Mouse (Mus musculus) gastrocnemius, postnatal 10 days (tissue): ENCODE results near the gene St7. TPM values are rescaled to one million over a fixed set of nuclear protein-coding genes. Genes with fewer than 3 reads are reported as not detected.

ENCODE experiments used
- DNase-seq: peaks from one replicate; pipeline ENCODE4 v3.0.0; 2021; ENCODE audit warnings: mixed read lengths
- total RNA-seq, 2 experiments: library from RNA; stranded (reverse); gene quantifications; 2 replicates each; pipeline ENCODE4 v1.2.3; 2021

Gene St7
- total RNA-seq, 2 experiments from 2014 or later, result 15.2 to 15.4 TPM

DNA sequence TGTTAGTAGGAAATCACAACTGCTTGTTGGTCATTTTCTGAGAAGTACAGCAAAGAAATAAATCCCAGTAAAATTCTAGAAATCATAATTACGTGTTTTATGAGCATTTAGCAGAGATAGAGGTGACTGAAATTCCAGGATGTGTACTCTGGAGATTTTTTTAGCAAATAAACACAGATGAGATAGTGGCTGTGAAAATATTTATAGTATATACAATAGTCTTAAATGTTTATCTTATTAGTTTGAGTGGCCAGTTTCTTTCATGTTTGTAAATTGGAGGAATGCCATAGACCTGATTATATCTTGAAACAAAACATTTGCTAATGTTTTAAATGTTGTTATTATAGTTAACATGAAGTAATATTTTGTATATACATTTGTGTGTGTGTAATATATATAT is 205.8 kb downstream of the St7 start:
- no peak for DNase-seq

DNA sequence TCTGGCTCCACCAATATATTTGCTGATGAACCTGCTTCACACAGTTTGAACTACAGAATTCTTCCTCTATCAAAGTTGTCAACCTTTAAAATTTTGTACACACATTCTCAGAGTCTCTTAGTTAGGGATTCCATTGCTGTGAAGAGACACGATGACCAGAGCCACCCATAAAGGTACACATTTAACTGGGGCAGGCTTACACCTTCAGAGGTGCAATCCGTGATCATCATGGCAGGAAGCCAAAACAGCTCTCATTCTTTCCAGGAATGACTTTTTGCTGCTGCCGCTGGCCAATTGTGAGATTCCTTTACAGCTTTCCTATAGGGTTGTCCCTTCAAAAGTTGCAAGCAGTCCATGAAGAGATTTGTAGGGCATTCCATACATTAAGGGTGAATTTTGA is 210.6 kb downstream of the St7 start:
- no peak for DNase-seq

DNA sequence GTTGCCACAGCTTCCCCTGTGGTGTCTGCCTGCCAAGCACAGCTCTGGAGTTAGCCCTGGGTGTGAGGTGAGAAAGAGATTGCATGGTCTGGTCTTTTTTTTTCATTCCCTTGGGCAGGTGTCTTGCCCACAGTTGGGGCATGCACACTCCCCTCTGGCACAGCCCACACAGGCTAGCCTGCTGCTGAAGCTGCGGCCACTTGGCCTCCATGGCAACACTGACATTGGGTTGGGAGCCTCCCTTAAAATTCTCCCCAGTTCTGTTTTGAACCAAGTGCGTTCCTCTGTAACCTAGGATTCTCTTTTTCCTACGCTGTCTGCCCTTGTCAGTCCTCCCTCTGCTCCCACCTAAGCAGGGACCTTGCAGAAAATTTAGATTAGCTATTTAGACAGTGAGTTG is 213.0 kb downstream of the St7 start:
- no peak for DNase-seq

DNA sequence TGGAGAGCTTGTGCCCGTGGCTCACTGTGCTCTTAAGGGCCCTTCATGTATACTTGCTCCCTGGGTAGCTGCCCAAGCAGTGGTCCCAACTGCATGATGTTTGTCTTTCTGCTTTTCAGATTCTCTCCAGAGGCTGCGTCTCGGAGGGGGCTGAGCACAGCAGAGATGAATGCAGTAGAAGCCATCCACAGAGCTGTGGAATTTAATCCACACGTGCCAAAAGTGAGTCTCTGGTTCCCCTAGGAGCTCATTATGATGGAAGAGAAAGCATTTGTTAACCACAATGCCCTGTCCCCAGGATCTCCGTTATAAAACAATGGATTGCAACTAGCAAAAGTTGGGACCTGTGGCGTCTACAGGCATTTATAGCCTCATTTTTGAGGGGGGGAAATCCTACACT is 213.6 kb downstream of the St7 start:
- no peak for DNase-seq

DNA sequence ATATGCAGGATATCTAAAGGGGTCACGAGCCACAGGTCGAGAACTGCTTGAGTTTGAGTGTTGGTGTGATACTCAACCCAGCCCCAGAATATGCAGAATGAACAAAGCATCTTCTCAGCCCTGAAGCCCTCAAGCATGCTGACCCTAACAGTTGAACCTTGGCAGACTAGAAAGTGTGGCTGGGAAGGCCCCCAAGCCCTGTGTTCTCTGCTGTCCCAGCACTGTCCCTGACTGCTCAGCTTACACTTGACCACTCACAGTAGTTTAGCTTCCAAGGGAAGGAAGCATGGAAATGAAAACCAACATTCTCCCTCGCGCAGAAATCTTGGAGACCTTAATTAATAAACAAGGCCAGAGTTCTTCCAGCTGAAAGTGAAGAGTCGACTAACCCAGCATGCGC is 219.6 kb downstream of the St7 start:
- no peak for DNase-seq

DNA sequence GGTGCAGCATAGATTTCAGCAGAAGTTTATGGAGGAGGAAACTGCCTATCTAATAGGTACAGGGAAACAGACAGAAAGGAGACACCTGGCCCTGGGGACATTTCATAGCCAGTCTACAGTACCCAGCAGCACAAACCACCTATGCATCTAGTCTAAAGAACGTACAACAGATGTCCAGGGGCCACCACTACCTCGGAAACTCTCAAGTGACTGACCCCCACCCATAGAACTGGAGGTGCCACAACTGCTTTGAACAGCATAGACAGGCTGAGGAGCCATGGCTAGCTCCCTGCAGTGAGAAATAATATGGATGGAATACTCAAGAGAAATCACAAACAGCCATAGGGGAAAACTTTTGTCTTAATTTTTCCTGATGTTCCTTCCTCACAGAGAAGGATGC is 220.1 kb downstream of the St7 start:
- no peak for DNase-seq

DNA sequence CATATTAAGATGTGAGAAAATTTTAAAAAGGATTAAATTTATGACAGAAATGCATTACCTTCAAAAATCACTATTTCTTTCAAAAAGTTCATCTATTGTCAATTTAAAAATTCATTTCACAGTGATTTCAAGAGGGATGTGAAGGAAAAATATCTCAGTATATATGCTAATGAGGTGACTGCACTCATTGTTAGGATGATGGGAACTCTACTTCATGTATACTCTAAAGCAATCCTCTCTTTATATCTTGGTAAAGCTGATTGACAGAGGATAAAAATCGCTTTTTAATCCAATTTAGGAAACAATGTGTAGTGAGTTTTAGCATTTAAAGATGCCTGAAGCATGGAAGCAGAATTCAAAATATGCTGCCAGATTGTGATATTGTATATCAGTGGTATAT is 220.6 kb downstream of the St7 start:
- DNase-seq, result no peak

DNA sequence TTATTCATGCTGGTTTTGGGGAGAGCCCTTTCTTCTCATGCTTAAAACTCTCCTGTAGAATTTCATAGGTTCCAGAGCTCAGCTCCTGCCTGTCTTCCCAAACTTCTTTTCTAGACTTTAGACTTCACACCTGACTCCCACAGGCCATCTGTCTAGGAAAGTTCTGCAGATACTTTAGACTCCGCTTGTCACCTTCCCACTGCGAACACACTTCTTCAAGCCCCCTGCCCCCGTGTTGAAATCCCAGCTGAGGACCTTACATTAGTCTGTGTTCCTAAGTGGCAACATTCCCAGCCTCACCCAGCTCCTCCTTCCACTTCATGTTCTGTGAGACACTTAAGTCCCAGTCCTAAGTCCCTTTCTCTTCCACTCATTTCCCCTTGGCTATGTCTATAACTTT is 221.6 kb downstream of the St7 start:
- DNase-seq, result no peak

DNA sequence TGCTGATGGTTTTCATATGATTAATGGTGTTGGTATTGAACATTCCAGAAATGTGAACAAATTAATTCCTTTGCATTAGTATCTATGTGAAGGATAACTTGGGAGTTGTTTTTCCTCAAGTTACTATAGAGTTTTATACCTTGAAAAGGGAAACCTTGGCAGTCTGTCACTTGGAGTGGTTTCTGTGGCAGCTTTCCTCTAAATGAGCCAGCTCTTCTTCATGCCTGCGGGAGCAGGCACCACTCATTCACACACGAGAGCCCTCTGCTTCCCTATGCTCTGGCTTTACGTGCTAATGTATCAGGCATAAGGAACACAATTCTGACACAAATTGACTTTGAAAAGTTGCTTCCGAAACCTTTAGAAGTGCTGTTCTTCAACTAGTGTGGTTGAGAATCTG is 224.5 kb downstream of the St7 start:
- DNase-seq, result no peak

DNA sequence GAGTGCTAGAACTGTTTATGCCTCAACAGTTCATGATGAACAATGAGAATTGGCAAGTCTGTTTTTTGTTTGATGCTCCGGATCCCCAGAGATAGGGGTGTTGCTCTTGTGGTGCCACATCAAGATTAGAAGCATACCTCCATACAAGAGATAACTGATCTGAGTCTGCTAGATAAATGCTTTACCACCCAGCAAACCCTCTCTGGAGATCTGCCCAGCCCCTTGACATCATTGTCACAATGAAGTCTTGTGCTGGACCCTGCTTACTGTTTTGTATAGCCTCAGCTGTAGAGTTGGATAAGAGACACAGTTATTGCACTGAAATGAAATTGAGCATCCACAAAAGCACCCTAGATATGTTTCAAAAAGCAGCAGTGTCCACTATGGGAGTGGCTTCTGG is 229.4 kb downstream of the St7 start:
- DNase-seq, result no peak

DNA sequence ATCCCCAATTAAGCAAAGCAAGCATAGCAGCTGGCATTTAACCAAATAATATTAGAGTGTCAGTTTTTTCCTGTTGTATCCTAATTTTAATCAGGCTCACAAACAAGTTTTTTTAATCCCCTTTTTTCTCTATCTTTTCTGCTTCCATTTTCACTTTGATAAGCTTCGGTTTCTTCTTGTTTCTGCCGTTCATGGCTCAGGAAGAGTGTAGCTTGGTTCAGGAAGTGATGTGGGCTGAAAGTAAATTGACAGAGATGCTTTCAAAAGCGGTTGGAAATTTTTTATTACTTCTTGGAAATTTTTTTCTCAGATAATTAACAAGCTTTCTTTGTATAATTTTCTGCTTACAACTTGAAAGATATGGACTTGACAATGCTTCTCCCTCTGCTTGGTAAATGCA is 230.2 kb downstream of the St7 start:
- DNase-seq, result no peak

DNA sequence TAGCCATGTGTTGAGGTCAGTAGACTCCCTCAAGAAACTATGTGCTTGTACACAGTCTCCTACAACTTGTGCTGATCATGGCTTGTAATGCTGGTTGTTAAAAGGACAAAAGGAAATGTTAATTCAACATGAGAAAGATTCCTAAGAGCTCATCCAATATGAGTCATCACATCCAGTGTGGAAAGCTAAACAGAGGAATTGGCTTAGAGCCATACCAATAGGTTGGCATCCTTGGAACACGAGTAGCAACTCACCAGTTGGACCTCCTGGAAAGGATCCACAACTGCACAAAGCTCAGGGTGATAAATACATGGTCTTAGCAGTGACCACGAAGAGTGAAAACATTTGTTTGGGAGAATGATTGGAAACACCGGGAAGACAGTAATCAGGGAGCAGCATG is 230.6 kb downstream of the St7 start:
- no peak for DNase-seq

DNA sequence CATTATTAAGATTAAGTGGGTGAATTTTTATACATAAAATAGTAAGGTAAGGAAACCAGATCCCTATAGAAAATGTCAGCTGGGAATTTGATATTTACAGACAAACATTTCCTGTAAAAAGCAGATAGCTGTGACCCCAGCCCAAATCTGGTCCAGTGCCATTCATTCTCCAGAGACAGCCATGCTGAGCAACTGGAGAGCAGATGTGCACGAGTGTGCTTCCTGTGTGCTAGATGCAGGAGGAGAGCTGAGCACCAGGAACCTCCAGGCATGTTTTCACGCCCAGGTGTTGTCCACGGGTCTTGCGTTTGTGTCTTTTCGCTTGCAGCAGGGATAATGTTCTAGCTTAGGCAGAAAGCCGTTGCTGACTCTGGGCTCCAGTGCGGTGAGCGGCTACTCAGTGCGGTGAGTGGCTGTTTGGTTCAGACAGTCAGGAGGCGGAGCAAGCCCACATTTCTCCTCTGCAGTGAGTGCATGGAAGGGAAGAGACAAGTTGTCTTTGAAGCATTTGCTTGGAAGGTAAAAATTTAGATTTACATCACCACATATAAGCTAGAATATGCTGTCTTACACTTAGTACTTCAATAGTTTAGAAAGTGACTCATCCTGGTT is 231.3 kb downstream of the St7 start:
- DNase-seq, result no peak

DNA sequence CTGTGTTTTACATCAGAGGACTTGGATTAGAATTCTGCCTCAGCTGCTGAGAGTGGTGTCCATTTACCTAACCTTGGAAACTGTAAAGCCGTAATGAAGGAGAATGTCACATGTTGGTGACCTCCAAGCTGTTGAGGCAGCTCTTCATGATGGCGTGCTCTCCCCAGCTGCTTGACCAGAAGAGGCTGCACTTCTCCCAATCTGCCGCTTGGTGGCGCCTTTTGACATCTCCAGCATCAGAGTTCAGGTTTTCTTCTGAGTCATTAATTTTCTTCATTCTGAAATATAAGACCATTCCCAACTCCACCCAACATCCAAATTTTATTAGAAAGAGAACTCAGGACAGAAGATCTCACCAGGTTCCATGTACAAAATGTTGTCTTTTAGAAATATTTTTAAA is 232.5 kb downstream of the St7 start:
- no peak for DNase-seq

DNA sequence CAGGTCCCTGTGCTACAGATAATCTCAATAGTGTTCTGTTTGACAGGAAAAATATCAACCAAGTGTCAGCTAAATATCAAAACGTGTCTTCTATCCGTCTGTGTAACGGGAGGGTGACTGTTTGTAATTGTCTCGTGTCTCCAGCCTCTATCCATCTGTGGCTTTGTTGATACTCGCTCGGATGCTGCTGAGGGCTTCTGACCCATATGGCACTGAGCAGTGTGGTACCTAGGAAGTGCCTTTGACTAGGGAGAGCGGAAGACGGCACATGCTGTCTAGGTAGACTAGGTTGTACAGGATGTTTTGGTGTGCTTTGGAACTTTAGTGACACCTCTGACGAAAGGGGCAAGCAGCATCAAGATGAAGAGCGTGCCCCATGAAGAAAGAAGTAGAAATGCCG is 235.0 kb downstream of the St7 start:
- no peak for DNase-seq

DNA sequence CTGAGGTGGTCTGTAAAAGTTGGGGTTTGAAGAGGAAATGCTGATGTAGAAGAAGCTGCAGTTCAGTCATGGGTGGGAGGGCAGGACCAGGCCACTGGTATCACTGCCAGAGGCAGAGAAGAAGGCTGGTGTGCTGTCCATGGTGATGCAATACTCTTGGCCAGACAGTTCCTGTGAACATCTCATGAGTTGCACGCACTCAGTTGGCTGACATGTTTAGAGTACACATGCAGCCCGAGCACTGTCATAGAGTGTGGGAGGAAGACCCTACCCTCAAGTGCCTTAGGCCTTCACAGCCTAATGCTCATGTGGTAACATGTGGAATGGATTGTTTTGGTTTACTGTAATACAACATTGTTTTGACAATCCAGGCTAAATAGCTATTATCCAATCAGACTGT is 238.5 kb downstream of the St7 start:
- DNase-seq, result no peak

DNA sequence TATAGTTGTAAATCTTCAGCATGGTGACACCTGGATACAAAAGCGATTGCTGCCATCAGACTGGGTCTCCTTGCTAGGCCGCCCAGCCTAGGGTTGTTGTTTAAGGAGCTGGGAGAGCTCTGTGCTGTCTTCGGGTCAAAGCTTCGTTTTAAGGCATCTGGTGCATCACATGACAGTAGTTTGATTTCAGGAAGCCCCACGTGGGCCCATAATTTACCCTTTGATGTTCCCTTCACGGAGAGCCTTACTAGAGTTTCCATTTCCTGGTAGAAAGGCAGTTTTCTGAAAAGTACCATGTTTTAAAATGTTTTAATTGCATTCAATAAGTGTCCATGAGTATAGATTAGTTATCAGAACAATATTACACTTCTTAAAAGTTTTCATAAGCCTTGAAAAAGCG is 239.1 kb downstream of the St7 start:
- DNase-seq, result no peak

DNA sequence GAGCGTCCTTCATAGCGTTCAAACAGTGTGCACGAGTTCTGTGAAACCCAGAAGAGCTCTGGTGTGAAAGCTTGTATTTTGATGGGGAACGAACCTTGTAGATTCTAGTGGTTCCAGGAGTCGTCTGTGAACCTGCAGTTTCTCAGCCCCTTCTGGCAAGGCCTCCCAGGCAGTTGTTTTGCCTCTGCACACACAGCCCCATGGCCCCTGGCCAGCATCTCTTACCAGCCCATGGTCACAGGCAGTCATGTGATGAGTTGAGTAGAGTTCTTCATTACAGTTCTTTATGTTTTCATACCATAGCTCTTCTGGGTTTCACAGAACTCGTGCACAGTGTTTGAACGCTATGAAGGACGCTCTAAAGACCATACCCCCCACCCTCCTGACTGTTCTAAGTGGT is 240.1 kb downstream of the St7 start:
- no peak for DNase-seq

DNA sequence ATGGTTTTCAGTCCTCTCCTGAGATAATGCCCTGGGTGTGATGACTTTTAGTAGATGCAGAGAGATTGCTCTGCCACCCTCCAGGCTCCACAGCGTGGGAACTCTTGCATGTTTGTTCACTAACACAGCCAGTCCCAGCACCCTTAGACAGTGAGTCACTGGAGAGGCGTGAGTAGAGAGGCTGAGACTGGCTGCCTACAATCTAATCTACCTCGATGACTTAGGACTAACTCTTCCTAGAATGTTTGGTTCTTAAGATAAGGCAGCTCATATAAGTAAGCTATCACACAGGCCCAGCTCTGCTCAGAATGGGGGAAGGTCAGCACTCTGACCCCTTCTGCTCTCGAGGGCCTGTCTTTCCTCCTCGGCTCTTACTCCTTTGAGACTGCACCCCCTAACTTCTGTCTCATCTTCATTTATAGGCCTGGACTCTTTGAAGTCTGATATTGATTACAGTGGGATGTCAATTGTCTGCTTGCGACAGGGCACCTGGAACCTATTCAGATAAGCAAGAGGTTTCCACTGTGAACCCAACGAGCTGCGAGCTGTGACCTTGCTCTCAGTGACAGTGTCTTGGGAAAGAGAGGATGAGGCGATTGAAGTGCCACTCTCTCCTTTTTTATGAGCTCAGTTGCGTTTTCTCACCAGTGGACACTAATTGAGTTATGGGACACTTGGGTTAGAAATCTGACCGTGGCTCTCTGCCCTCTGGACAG is 246.1 kb downstream of the St7 start:
- no peak for DNase-seq

DNA sequence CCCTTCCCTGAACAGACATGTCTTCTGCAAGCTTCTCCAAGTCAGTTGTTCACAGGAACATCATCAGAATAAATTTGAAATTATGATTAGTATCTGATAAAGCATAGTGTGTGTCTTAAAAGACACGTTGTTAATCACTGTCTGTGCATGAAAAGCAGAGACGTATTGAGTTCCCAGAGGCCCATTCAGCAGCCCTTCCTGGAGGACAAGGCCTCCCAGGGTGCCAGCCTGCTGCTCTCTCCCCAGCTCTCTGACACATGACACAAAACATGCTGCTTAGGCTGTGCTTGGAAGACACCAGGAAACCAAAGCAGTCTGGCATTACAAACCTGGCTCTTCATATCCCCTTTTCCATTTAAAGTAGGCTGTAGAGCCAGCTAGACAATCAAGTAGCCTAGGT is 249.2 kb downstream of the St7 start:
- DNase-seq, result no peak

DNA sequence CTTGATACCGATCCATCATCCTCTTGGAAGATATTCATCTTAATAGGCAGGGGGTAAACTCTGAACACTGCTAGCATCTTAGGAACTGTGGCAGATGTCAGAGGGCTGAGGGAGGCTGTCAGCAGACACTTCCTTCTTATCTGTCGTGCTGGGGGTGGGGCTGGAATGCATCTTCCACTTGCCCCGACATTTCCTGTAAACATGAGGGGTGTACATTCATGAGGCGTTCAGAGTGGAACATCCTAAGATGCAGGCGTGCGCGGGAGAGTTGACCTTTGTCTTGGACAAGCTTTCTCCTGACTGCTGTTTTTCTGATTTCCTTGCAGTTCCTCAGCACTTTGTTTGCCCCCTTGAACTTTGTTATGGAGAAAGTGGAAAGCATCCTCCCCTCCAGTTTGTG is 249.6 kb downstream of the St7 start:
- no peak for DNase-seq

DNA sequence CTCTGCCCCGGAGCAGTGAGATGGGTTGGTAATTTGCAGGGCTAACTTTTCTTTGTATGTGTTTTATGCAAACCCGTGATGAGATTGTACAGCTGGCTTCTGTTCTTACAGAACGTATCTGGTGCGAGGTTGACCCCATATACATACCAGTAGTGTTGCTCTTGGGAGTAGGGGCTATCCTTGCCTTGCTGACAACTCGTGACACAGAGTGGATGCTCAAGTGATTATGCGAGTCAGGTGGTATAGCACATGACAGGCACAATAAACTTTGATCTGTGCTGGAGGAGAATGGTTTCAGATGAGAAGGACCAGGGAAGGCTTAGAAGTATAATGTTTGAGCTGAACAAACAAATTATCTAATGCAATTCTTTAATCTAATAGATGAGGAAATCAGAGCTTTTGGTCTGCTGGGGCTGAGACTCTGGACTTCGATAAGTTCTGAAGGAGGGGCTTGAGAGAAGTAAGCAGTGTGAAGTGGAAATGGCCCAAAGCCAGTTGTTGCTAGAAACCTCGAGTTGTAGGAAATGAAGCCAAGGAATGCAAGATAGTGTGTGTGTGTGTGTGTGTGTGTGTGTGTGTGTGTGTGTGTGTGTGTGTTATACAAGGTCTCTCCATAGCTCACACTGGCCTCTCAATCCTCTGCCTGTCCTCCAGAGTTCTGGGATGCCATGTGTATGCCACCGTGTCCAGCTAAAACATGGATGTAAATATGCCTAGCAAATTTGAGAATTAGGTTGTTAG is 251.3 kb downstream of the St7 start:
- no peak for DNase-seq

DNA sequence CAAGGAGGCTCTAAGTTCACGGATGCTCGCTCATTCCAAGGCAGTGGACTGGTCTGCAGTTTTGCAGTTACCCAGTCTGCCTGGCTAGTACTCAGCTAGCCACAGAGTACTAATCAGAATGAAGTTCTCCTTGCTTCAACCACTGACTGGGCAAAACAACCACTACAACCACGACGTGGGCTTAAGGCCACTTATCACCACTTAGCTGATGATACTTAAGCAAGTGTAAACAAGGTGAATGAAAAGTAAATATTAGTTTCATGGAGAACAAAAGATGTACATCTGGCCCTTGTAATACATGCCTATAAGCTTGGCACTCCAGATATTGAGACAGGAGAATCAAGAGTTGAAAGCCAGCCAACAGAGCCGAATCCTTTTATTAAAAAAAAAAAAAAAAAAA is 253.7 kb downstream of the St7 start:
- DNase-seq, result no peak
